Mouse (Mus musculus) spleen, adult 18-20 months (tissue): Measurements from ENCODE around the gene Gm20388.

ENCODE experiments used
- DNase-seq, 2 experiments: peaks; one replicate each; pipeline ENCODE4 v3.0.0; 2022; ENCODE audit warnings: mixed read lengths in 2 of 2

Gm20388 gene

GRCm38 (mm10) chr8:120557170-120557965 lies 646.7 kb downstream of the Gm20388 start:
- DNase-seq = no peak

- DNase-seq = no peak
These were observed 647.5 kb downstream of the Gm20388 start for GRCm38 (mm10) chr8:120558162-120558561.

GRCm38 (mm10) chr8:120559654-120560053 lies 649.0 kb downstream of the Gm20388 start:
- DNase-seq = no peak

- no peak for DNase-seq
These were observed 649.9 kb downstream of the Gm20388 start for GRCm38 (mm10) chr8:120560535-120560934.

- peak in 1 of 2 experiments; percentile 35 for DNase-seq
These were observed 651.1 kb downstream of the Gm20388 start for GRCm38 (mm10) chr8:120561539-120562435.

GRCm38 (mm10) chr8:120562680-120563347 lies 652.2 kb downstream of the Gm20388 start:
- no peak for DNase-seq

- no peak for DNase-seq
These were observed 652.7 kb downstream of the Gm20388 start for GRCm38 (mm10) chr8:120563348-120563724.

GRCm38 (mm10) chr8:120563851-120564837 lies 653.5 kb downstream of the Gm20388 start:
- peak; percentile 56 to 63 for DNase-seq

GRCm38 (mm10) chr8:120565151-120565711 lies 654.6 kb downstream of the Gm20388 start:
- DNase-seq = no peak

GRCm38 (mm10) chr8:120566681-120567080 lies 656.0 kb downstream of the Gm20388 start:
- DNase-seq = no peak

- no peak for DNase-seq
These were observed 657.1 kb downstream of the Gm20388 start for GRCm38 (mm10) chr8:120567731-120568130.

- no peak for DNase-seq
These were observed 657.6 kb downstream of the Gm20388 start for GRCm38 (mm10) chr8:120568164-120568798.

GRCm38 (mm10) chr8:120569123-120569522 lies 658.5 kb downstream of the Gm20388 start:
- DNase-seq = no peak

GRCm38 (mm10) chr8:120569939-120570715 lies 659.5 kb downstream of the Gm20388 start:
- peak; percentile 52 to 80 for DNase-seq

GRCm38 (mm10) chr8:120571561-120571960 lies 660.9 kb downstream of the Gm20388 start:
- DNase-seq = no peak

- peak; percentile 71 to 72 for DNase-seq
These were observed 661.9 kb downstream of the Gm20388 start for GRCm38 (mm10) chr8:120572534-120572933.

GRCm38 (mm10) chr8:120573866-120574265 lies 663.2 kb downstream of the Gm20388 start:
- DNase-seq = no peak

- no peak for DNase-seq
These were observed 664.3 kb downstream of the Gm20388 start for GRCm38 (mm10) chr8:120574941-120575340.

- no peak for DNase-seq
These were observed 665.2 kb downstream of the Gm20388 start for GRCm38 (mm10) chr8:120575801-120576200.

GRCm38 (mm10) chr8:120577821-120578220 lies 667.2 kb downstream of the Gm20388 start:
- no peak for DNase-seq
